Mouse (Mus musculus) embryo, embryonic 9.5 days (tissue): Measurements from ENCODE around the gene Jak1.

Experiments used
- DNase-seq: peaks from one replicate; pipeline ENCODE4 v3.0.0-alpha.2; 2017; ENCODE audit errors: extremely low spot score

Gene Jak1

GRCm38 (mm10) chr4:101146891-101147655 lies 118.0 kb downstream of the Jak1 start:
- DNase-seq: no peak

- peak; percentile 73 for DNase-seq
Measured at GRCm38 (mm10) chr4:101146047-101146745, 118.9 kb downstream of the Jak1 start.

- no peak for DNase-seq
Measured at GRCm38 (mm10) chr4:101144790-101145189, 120.3 kb downstream of the Jak1 start.

GRCm38 (mm10) chr4:101144361-101144760 lies 120.7 kb downstream of the Jak1 start:
- DNase-seq: no peak

- DNase-seq: no peak
Measured at GRCm38 (mm10) chr4:101143901-101144300, 121.2 kb downstream of the Jak1 start.

- no peak for DNase-seq
Measured at GRCm38 (mm10) chr4:101141768-101142167, 123.3 kb downstream of the Jak1 start.

GRCm38 (mm10) chr4:101137975-101138374 lies 127.1 kb downstream of the Jak1 start:
- no peak for DNase-seq

GRCm38 (mm10) chr4:101135909-101136308 lies 129.2 kb downstream of the Jak1 start:
- no peak for DNase-seq

- no peak for DNase-seq
Measured at GRCm38 (mm10) chr4:101135013-101135412, 130.1 kb downstream of the Jak1 start.

GRCm38 (mm10) chr4:101121002-101121401 lies 144.1 kb downstream of the Jak1 start:
- DNase-seq: no peak

- no peak for DNase-seq
Measured at GRCm38 (mm10) chr4:101107122-101107521, 158.0 kb downstream of the Jak1 start.
